Mouse (Mus musculus) spleen, postnatal 4 days (tissue): Measurements from ENCODE around the gene Coro1c.
"Not testable (repeated sequence)": the region's sequence is repeated elsewhere in the genome, so short reads cannot be mapped to it uniquely, and the experiment has no call there.

Experiments used
- DNase-seq, 2 experiments: peaks; one replicate each; pipeline ENCODE4 v3.0.0; 2022; ENCODE audit warnings: low spot score in 2 of 2

Gene Coro1c

GRCm38 (mm10) chr5:113829566-113830291, 78.8 kb downstream of the Coro1c start:
- no peak for DNase-seq

- DNase-seq: no peak
Observed at GRCm38 (mm10) chr5:113828481-113828880, 80.1 kb downstream of the Coro1c start.

DNA sequence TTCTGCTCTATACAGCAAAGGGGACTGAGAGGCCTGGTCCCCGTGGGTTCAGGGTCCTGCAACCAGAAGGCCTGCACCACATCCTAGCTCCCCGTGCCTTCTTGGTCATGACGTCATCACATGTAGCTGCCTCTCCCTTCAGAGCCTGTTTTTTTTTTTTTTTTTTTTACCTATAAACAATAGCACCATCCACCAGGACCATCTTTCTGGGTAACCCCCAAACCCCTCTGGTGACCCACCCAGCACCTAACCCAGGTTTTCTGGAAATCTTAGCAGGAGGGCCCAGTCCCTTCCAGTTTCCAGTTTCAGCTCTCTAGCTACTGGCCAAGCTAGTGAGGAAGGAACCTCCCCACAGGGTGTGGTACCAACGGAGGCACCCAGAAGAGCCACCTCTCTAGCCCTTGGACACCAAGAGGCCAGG, 80.6 kb downstream of the Coro1c start:
- no peak for DNase-seq

- no peak for DNase-seq
Observed at GRCm38 (mm10) chr5:113826619-113827018, 81.9 kb downstream of the Coro1c start.

- DNase-seq: no peak
Observed at GRCm38 (mm10) chr5:113825558-113825957, 83.0 kb downstream of the Coro1c start.

- no peak for DNase-seq
Observed at GRCm38 (mm10) chr5:113824228-113824627, 84.3 kb downstream of the Coro1c start.

DNA sequence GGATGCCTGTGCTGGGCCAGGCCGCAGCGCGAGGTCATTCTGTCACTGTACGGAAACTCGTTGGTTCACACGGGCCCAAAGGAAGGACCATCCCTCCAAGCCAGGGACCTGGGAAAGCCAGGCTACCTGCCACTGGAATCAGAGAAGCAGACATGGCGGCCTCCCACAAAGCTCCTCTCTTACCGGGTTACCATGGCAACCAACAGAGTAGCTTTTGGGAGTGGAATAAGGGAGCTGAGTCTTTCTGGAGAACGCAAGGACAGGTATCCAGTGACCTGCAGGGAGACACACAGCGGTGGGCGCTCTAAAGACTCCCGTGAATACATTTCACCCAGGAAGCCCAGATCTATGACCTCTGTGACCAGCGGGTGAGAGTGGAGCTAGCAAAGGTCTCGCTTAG, 90.0 kb downstream of the Coro1c start:
- no peak for DNase-seq

DNA sequence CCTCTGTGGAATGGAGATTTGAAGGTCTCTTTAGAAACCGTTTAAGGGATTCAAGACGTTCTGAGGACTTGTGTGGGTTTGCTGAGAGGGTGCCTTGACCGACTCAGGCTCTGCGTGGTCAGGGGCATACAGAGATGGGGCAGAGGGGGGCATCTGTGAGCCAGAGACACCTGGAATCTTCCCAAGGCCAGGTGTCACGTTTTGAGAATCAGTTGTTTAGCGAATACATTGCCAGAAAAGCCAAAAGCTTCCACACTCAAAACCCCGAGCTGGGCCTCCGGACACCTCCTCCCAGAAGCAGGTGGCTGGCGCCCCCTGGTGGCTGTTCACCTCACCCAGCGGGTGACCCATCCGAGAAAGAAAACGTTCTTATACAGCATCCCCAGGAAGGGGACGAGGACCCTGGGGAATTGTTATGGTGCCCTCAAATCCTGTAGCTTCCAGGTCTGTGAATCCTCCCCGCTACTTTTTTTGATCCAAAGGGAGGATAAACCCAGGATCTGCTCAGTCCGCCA, 92.9 kb downstream of the Coro1c start:
- peak; percentile 77 to 95 for DNase-seq

DNA sequence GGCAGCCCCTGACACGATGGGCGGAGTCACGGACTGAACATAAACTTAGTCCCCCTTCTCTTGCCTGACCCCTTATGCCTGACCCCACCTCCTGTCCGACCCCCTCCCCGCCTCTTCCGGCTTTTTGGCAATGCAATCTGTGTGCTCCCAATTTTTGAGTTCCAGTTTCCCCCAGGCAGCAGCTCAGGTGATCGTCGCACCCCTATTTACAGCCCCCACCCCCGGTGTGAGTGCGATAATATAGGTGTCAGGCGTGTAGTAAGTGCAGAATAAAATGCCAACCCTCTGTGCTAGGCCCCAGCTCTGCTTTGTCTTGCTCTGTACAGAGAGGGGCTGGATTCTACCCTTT, 93.5 kb downstream of the Coro1c start:
- DNase-seq: no peak

- no peak for DNase-seq
Observed at GRCm38 (mm10) chr5:113814111-113815040, 94.2 kb downstream of the Coro1c start.

GRCm38 (mm10) chr5:113813608-113814007, 95.0 kb downstream of the Coro1c start:
- peak in 1 of 2 experiments; percentile 53 for DNase-seq

DNA sequence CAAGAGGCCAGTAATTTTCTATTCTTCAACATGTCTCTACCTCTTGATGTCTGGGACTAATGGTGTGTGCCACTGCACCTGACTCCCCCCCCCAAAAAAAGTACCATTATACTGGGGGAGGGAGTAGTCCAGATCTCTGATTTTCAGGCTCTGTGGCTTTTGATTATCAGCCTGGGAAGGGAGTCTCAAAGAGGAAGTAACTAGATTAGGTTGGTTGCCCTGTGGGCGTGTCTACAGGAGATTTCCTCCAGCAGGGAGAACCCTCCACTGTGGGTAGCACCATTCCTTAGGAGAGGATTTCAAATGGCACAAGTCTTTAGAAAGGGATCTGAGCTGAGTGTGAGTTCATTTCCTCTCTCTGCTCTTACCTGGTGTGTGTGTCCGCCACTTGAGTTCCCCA, 95.9 kb downstream of the Coro1c start:
- no peak for DNase-seq

DNA sequence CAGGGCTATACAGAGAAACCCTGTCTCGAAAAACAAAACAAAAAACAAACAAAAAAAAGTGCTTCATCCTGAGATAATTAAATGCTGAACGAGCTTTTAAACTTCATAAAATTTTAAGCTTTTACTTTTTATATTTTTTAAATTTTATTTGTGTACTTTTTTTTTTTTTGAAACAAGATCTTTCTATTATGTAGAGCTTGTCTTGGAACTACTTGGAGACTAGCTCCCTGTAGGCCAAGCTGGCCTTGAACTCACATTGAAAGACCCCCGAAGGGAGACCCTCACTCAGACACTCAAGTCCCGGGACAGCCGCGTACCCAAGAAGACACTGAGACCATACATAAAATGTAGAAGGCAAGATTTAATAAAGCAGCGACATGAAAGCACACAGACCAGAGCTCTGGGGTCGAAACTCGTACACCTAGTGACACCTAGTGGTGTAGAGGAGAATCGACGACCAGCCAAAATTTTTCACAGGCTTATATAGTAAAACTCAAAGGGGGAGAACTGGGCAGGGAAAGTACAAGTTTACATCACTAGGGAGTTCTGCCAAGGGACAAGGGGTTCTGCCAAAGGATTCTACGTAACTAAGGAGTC, 96.6 kb downstream of the Coro1c start:
- not testable (repeated sequence) for DNase-seq

DNA sequence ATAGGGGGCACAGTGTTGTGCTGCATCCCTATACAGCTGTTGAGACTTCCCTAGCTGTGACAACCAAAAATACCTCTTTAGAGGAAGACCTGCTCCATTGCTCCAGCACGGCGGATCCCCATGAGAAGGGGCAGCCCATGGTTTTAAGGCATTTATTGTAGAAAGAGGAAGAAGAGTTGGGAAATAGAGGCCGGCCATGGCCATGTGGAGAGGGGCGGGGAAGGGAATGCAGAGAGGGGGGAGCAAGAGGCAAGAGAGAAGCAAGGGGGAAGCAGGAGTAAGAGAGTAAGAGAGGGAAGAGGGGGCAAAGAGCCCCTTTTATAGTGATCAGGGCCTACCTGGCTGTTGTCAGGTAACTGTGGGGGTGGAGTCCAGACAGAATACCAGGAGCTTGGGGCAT, 98.4 kb downstream of the Coro1c start:
- no peak for DNase-seq

GRCm38 (mm10) chr5:113808177-113808576, 100.4 kb downstream of the Coro1c start:
- DNase-seq: no peak

GRCm38 (mm10) chr5:113807712-113808111, 100.8 kb downstream of the Coro1c start:
- DNase-seq: no peak

DNA sequence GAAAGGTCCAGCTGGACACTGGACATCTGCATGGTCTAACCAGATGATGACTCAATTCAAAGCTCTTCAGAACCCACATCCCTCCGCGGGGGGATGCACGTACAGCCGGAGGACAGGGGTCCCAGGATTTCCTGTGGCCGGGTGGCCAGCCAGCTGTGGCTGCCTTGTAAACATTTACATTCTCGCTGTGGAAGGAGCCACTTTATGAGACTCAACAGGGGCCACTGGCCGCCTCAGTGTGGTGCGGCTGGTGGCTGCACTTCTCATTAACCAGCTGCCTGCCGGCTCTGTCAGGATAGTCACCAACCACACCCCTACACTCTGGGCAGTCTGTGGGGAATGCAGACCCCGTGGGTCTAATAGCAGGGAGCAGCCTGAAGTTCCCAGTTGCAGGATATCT, 102.1 kb downstream of the Coro1c start:
- no peak for DNase-seq

DNA sequence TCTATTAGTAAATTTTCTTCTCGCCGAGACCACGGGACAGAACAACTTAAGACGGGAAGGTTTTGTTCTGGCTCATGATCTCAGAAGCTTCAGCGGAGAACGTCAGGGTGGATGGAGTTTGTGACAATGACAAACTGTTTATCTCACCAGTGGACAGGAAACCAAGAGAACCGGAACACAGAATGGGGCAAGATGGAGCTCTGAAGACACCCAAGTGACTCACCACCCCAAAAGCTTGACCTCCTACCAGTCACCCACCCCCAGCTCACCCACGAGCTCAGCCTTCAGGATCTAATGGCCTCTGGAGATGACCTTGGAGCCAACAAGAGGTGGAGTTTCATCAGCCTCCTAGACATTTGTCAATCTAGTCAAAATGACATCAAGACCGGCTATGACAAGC, 103.3 kb downstream of the Coro1c start:
- DNase-seq: no peak

DNA sequence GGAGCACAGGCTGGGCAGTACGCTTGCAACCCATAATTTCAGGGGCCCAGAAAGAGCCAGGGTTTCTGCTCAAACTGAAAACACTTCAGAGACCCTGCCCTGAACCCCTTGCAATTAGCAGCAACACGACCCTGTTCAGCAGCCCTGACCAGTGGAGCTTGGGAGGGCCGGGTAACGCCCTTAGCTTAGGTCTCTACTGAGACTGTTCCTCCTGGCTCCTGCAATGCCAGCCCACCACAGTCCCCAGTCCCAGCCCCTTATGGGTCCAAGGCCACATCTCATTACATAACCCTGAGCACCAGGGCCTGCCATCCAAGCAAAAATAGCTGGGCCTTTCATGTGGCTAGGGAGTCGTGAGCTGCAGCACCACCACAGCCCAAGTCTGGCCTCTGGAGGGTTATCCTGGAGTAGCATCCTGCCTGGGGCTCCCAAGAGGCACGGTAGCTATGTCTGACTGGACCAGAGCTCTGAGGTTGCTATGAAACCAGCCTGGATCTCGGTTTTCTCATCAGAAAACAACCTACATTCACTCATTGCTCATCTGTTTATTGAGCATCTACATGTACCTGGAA, 104.1 kb downstream of the Coro1c start:
- DNase-seq: no peak

GRCm38 (mm10) chr5:113800280-113800679, 108.3 kb downstream of the Coro1c start, which contains the start of gene Tmem119:
TSS of gene Tmem119 (minus strand) at chr5:113800516.
- DNase-seq: no peak

DNA sequence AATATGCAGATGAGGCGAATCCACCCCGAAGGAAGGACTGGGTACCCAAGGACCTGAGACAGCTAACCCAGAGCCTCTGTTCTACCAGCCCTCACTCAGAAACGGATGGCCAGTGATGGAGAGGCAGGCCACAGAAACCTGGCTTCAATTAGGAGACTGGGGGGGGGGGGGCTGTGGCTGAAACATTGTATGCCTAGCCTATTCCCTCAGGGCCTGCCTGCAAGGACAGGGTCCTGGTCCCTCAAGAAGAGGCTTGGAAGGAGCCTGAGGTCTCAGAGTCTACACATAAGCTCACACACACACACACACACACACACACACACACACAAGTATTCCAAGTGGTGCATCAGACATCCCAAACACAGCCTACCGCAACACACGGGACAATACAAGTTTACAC, 108.9 kb downstream of the Coro1c start:
- DNase-seq: no peak

DNA sequence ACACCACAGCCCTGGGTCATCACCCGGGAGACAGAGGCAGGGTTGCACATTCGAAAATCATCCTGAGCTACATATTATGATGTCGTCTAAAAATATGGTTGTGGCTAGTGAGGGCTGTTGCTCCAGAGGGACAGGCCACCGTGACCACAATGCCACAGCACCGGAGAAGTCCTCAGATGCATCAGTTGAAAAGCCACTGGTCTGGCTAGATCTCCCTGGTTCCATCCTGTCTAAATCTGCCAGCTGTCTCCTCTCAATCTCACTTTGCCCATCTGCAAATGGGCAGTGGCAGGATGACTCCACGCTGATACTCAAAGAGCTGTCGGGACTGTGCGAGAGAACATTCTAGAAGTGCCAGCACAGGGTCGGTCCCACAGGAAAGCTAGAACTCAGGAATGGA, 110.0 kb downstream of the Coro1c start:
- no peak for DNase-seq
